Mouse (Mus musculus): Measurements from ENCODE around the gene Rxrb. TPM values are rescaled to one million over a fixed set of nuclear protein-coding genes. Genes with fewer than 3 reads are reported as not detected.

Gene Rxrb
- polyA plus RNA-seq, 2 experiments: 29.2 to 83.2 TPM

- H3K4me2 ChIP-seq (replicated peaks; ENCODE audit: low read depth, low read length, severe bottlenecking): peak overlapping the region; percentile 96
- 84% methylated on average over 21 of the region's 21 CpGs for WGBS
- DNase-seq (ENCODE audit: low spot score): no peak
- H3K27me3 ChIP-seq (ENCODE audit: control insufficient read depth, insufficient read depth, low read length): no peaks in the 10 kb centered on the region
- H3K4me3 ChIP-seq (replicated peaks; ENCODE audit: low read length): peak overlapping the region; percentile 89
- peaks cover 43% of the 10 kb centered on the region for H3K4me1 ChIP-seq (ENCODE audit: control insufficient read depth, insufficient read depth, low read length)
- peaks cover 43% of the 10 kb centered on the region for H3K36me3 ChIP-seq (ENCODE audit: control insufficient read depth, insufficient read depth, low read length)
- no peaks in the 10 kb centered on the region for H3K9me3 ChIP-seq (ENCODE audit: control insufficient read depth, low read length)
- peak overlapping the region; percentile 96 for H3K9ac ChIP-seq (ENCODE audit: low read depth, low read length, severe bottlenecking)
- H3K27ac ChIP-seq (replicated peaks; ENCODE audit: low read depth, low read length): no peak overlapping the region
- no peak for TF ChIP-seq POLR2A (IDR thresholded peaks at IDR 0.05; ENCODE audit: borderline replicate concordance, extremely low read depth, insufficient read depth, insufficient read length)
- ATAC-seq (ENCODE audit: low FRiP score, low read depth): no peak
Observed at GRCm38 (mm10) chr17:34029890-34030595, 1.6 kb upstream of the Rxrb start.

- H3K27ac ChIP-seq (replicated peaks; ENCODE audit: low read depth, low read length): peak overlapping the region; percentile 93
- DNase-seq (ENCODE audit: low spot score): no peak
- ATAC-seq (ENCODE audit: low FRiP score, low read depth): no peak
- peak overlapping the region; percentile 89 for H3K4me3 ChIP-seq (replicated peaks; ENCODE audit: low read length)
- peaks cover 52% of the 10 kb centered on the region for H3K36me3 ChIP-seq (ENCODE audit: control insufficient read depth, insufficient read depth, low read length)
- no peaks in the 10 kb centered on the region for H3K27me3 ChIP-seq (ENCODE audit: control insufficient read depth, insufficient read depth, low read length)
- 6% methylated on average over 20 of the region's 20 CpGs for WGBS
- TF ChIP-seq POLR2A (IDR thresholded peaks at IDR 0.05; ENCODE audit: borderline replicate concordance, extremely low read depth, insufficient read depth, insufficient read length): no peak
- H3K4me1 ChIP-seq (ENCODE audit: control insufficient read depth, insufficient read depth, low read length): peaks cover 35% of the 10 kb centered on the region
- H3K9ac ChIP-seq (ENCODE audit: low read depth, low read length, severe bottlenecking): peak overlapping the region; percentile 96
- H3K4me2 ChIP-seq (replicated peaks; ENCODE audit: low read depth, low read length, severe bottlenecking): peak overlapping the region; percentile 96
- no peaks in the 10 kb centered on the region for H3K9me3 ChIP-seq (ENCODE audit: control insufficient read depth, low read length)
Observed at GRCm38 (mm10) chr17:34030861-34031326, 718 bp upstream of the Rxrb start.

DNA sequence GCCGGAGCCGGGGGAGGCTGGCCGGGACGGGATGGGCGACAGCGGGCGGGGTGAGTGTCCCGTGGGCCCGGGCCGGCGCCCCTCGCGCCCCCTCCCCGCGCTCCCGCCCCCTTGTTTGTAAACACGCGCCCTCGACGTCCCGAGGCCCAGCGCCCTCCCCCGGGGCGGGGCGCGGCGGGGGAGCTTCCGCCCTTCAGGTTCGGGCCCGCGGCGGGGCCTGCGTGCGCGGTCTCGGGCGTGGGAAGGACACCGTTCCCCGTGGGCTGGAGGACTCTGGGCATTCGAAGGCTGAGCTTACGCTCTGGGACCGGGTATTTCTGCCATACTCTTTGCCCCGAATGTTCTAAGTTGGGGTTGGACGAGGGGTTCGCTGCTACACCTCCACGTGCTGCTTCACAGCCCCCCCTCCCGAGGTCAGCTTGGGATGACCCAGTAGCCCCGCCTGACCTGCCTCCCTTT, 591 bp downstream of the Rxrb start:
- peak overlapping the region; percentile 96 for H3K9ac ChIP-seq (ENCODE audit: low read depth, low read length, severe bottlenecking)
- DNase-seq (ENCODE audit: low spot score): peak; percentile 49
- no peak for TF ChIP-seq POLR2A (IDR thresholded peaks at IDR 0.05; ENCODE audit: borderline replicate concordance, extremely low read depth, insufficient read depth, insufficient read length)
- peaks cover 23% of the 10 kb centered on the region for H3K4me1 ChIP-seq (ENCODE audit: control insufficient read depth, insufficient read depth, low read length)
- peak overlapping the region; percentile 93 for H3K27ac ChIP-seq (replicated peaks; ENCODE audit: low read depth, low read length)
- peaks cover 65% of the 10 kb centered on the region for H3K36me3 ChIP-seq (ENCODE audit: control insufficient read depth, insufficient read depth, low read length)
- WGBS: 3% methylated on average over 17 of the region's 48 CpGs
- H3K4me3 ChIP-seq (replicated peaks; ENCODE audit: low read length): peak overlapping the region; percentile 89
- no peak for ATAC-seq (ENCODE audit: low FRiP score, low read depth)
- peak overlapping the region; percentile 89 for H3K4me2 ChIP-seq (replicated peaks; ENCODE audit: low read depth, low read length, severe bottlenecking)
- no peaks in the 10 kb centered on the region for H3K9me3 ChIP-seq (ENCODE audit: control insufficient read depth, low read length)
- no peaks in the 10 kb centered on the region for H3K27me3 ChIP-seq (ENCODE audit: control insufficient read depth, insufficient read depth, low read length)

GRCm38 (mm10) chr17:34032806-34033205, 1.2 kb downstream of the Rxrb start:
- no peak overlapping the region for H3K27ac ChIP-seq (replicated peaks; ENCODE audit: low read depth, low read length)
- no peak for ATAC-seq (ENCODE audit: low FRiP score, low read depth)
- WGBS: 49% methylated on average over 9 of the region's 9 CpGs
- peak overlapping the region; percentile 96 for H3K9ac ChIP-seq (ENCODE audit: low read depth, low read length, severe bottlenecking)
- no peaks in the 10 kb centered on the region for H3K27me3 ChIP-seq (ENCODE audit: control insufficient read depth, insufficient read depth, low read length)
- no peak for DNase-seq (ENCODE audit: low spot score)
- peak overlapping the region; percentile 89 for H3K4me3 ChIP-seq (replicated peaks; ENCODE audit: low read length)
- H3K9me3 ChIP-seq (ENCODE audit: control insufficient read depth, low read length): no peaks in the 10 kb centered on the region
- peak overlapping the region; percentile 89 for H3K4me2 ChIP-seq (replicated peaks; ENCODE audit: low read depth, low read length, severe bottlenecking)
- no peak for TF ChIP-seq POLR2A (IDR thresholded peaks at IDR 0.05; ENCODE audit: borderline replicate concordance, extremely low read depth, insufficient read depth, insufficient read length)
- peaks cover 71% of the 10 kb centered on the region for H3K36me3 ChIP-seq (ENCODE audit: control insufficient read depth, insufficient read depth, low read length)
- peaks cover 21% of the 10 kb centered on the region for H3K4me1 ChIP-seq (ENCODE audit: control insufficient read depth, insufficient read depth, low read length)

DNA sequence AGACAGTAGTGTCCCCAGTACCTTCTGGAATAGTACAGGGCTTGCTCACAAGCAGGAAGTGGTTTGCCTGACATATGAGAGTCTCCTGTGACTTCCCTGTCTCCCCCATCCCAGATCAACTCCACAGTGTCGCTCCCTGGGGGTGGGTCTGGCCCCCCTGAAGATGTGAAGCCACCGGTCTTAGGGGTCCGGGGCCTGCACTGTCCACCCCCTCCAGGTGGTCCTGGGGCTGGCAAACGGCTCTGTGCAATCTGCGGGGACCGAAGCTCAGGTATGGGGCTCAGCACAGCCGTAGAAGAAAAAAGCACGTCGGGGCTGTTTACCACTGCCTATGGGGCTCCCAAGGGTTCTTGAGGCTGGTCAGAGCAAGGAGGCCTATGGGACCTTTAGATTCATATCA, 1.8 kb downstream of the Rxrb start:
- 90% methylated on average over 9 of the region's 9 CpGs for WGBS
- no peak overlapping the region for H3K27ac ChIP-seq (replicated peaks; ENCODE audit: low read depth, low read length)
- DNase-seq (ENCODE audit: low spot score): no peak
- no peak for ATAC-seq (ENCODE audit: low FRiP score, low read depth)
- no peaks in the 10 kb centered on the region for H3K9me3 ChIP-seq (ENCODE audit: control insufficient read depth, low read length)
- no peaks in the 10 kb centered on the region for H3K27me3 ChIP-seq (ENCODE audit: control insufficient read depth, insufficient read depth, low read length)
- H3K4me1 ChIP-seq (ENCODE audit: control insufficient read depth, insufficient read depth, low read length): peaks cover 24% of the 10 kb centered on the region
- H3K9ac ChIP-seq (ENCODE audit: low read depth, low read length, severe bottlenecking): peak overlapping the region; percentile 96; the same call in 1 of the 2 replicates
- no peak for TF ChIP-seq POLR2A (IDR thresholded peaks at IDR 0.05; ENCODE audit: borderline replicate concordance, extremely low read depth, insufficient read depth, insufficient read length)
- peak overlapping the region; percentile 89 for H3K4me3 ChIP-seq (replicated peaks; ENCODE audit: low read length)
- H3K4me2 ChIP-seq (replicated peaks; ENCODE audit: low read depth, low read length, severe bottlenecking): peak overlapping the region; percentile 89; the same call in 1 of the 2 replicates
- H3K36me3 ChIP-seq (ENCODE audit: control insufficient read depth, insufficient read depth, low read length): peaks cover 69% of the 10 kb centered on the region

Measured in limb, embryonic 14.5 days (tissue).